In the genomic region with DNA sequence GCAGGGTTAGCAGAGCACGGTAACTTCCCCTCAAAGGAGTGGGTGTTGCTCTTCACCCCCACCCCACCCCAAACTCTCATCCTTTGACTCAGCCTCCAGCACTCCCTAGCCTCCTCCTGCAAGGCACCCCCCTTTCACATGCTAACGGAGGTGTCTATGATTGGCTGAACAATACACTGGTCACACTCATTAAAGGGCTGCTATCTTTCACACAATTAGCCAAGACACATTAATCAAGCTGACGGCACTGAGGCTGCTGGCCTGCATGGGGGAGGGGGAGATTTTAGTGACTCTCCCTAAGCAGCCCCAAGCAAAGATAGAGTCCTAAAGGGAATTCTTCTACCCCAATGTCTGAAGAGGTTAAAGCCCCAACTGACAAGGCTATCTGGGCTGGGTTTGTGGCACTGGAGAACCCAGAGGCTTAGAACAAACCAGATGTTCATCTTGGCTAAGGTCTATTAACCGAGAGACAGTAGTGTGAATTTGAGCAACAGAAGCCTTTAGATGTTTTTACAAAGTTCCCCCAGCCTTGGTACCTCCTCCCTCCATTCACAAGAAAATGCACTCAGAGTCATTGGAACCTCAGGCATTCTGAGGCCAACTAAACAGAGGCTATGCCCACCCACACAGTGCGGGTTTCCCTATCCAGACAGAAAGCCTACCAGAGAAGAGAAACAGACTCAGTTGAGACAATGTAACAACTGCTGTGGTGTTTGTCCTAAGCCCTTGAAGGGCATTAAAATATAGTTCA, we compare ENCODE assay signal across 12 mouse cellular contexts. TPM values are rescaled to one million over a fixed set of nuclear protein-coding genes. Genes with fewer than 3 reads are reported as not detected.
DNase-seq lines count a peak whose midpoint lies in the region; ATAC-seq lines count a peak whose summit lies in the region.
"Had no signal": no experiment of that assay in that cellular context is flagged by ENCODE, and none has a peak within 500 bp of the region (broad histone marks: within the 10 kb centered on the region; RNA-seq: fewer than 3 reads in every experiment).

No protein-coding gene starts in this region.

- peak overlapping the region; percentile 20; the same call in 1 of the 2 replicates for H3K4me2 ChIP-seq in forebrain, embryonic 11.5 days (ENCODE audit: low read depth, low read length, severe bottlenecking)
- peak overlapping the region; percentile 19 for H3K4me2 ChIP-seq in midbrain, embryonic 12.5 days (replicated peaks)

- H3K27me3 ChIP-seq in forebrain, embryonic 11.5 days (ENCODE audit: control insufficient read depth, insufficient read depth, low read length), result peaks cover 13% of the 10 kb centered on the region; the same call in 1 of the 2 replicates
- H3K27me3 ChIP-seq in midbrain, embryonic 12.5 days, result peaks cover 62% of the 10 kb centered on the region

- peak; percentile 63 to 67 for DNase-seq in cerebellum, postnatal 10 days
- DNase-seq in cerebellum, adult 9-11 months, result no peak
- DNase-seq in B cell, adult 2 months, result peak; percentile 5
- peak; percentile 67 for DNase-seq in forebrain, embryonic 11.5 days (ENCODE audit: low spot score)
- DNase-seq in layer of hippocampus, adult 18-20 months (ENCODE audit: low spot score in 2 of 2), result no peak
- no peak for DNase-seq in spleen, adult 18-20 months
- DNase-seq: adrenal gland, adult 8-10 months; kidney, adult 18-20 months had no signal

- no peaks in the 10 kb centered on the region for H3K9me3 ChIP-seq in forebrain, embryonic 11.5 days (ENCODE audit: control insufficient read depth, low read length)
- H3K9me3 ChIP-seq in midbrain, embryonic 12.5 days, result no peaks in the 10 kb centered on the region

- ATAC-seq in forebrain, embryonic 11.5 days (replicated peaks; ENCODE audit: low FRiP score), result peak; percentile 76
- peak; percentile 87 for ATAC-seq in midbrain, embryonic 12.5 days (ENCODE audit: low FRiP score, low read depth)
- ATAC-seq in erythroid progenitor cell, adult 5-6 weeks (replicated peaks; ENCODE audit: low FRiP score, poor library complexity, severe bottlenecking), result no peak

- peaks cover 12% of the 10 kb centered on the region; the same call in 1 of the 2 replicates for H3K4me1 ChIP-seq in forebrain, embryonic 11.5 days (replicated peaks; ENCODE audit: control insufficient read depth, insufficient read depth, low read length)
- peaks cover 38% of the 10 kb centered on the region for H3K4me1 ChIP-seq in midbrain, embryonic 12.5 days

- no peaks in the 10 kb centered on the region for H3K36me3 ChIP-seq in forebrain, embryonic 11.5 days (ENCODE audit: control insufficient read depth, insufficient read depth, low read length)
- no peaks in the 10 kb centered on the region for H3K36me3 ChIP-seq in midbrain, embryonic 12.5 days

- 0 out of 2 replicates have a peak overlapping the region, but pooled peaks have one; percentile 1 for H3K9ac ChIP-seq in forebrain, embryonic 11.5 days (ENCODE audit: low read length)
- H3K9ac ChIP-seq in midbrain, embryonic 12.5 days (replicated peaks), result no peak overlapping the region

- no peak overlapping the region for H3K4me3 ChIP-seq in forebrain, embryonic 11.5 days (ENCODE audit: low read depth, low read length)
- no peak overlapping the region for H3K4me3 ChIP-seq in midbrain, embryonic 12.5 days

- 2% methylated on average over 5 of the region's 5 CpGs for whole genome bisulfite sequencing in forebrain, embryonic 11.5 days
- WGBS in midbrain, embryonic 12.5 days, result 8% methylated on average over 5 of the region's 5 CpGs

- no peak overlapping the region for H3K27ac ChIP-seq in forebrain, embryonic 11.5 days (ENCODE audit: low read depth, low read length)
- H3K27ac ChIP-seq in midbrain, embryonic 12.5 days (replicated peaks), result no peak overlapping the region

RNA-seq across cellular contexts. Expression of a gene that starts 58.5 kb away (rescaled TPM):
- 0.43 and 0.60 TPM in 2 replicates for polyA plus RNA-seq in forebrain, embryonic 11.5 days (2014; fragmentation: Nextera tagmentation; extraction: Ambion mirVana)
- 0.21 and 0.28 TPM in 2 replicates for polyA plus RNA-seq in midbrain, embryonic 12.5 days (2016; fragmentation: Nextera tagmentation; extraction: Ambion mirVana)
- under 1 TPM; 0.42 to 0.53 TPM for total RNA-seq in layer of hippocampus, adult 18-20 months (2021)
- total RNA-seq in erythroid progenitor cell, adult 5-6 weeks (2015; ENCODE audit: low replicate concordance), result not detected in 2 replicates
- not detected in 2 replicates for total RNA-seq in erythroid progenitor cell, adult 5-6 weeks (2017; ENCODE audit: low replicate concordance)
- polyA plus RNA-seq: liver, embryonic 16.5 days; small intestine, adult 2 months had no signal

Comparison
In these comparisons a context has a peak if more than half of its experiments do, and no peak if none do; other contexts are left out.
1. DNase-seq: peak in cerebellum, postnatal 10 days (2 of 2), B cell, adult 2 months (2 of 2) and forebrain, embryonic 11.5 days (single experiment); none in cerebellum, adult 9-11 months (single experiment), layer of hippocampus, adult 18-20 months (0 of 2) and spleen, adult 18-20 months (0 of 2).